Mouse (Mus musculus) embryo, embryonic 10 days (tissue): ENCODE data around the gene Dnmt3a.

Source experiments
- DNase-seq: peaks from one replicate; pipeline ENCODE4 v3.0.0-alpha.2; 2015; ENCODE audit warnings: low spot score

The Dnmt3a gene

DNA sequence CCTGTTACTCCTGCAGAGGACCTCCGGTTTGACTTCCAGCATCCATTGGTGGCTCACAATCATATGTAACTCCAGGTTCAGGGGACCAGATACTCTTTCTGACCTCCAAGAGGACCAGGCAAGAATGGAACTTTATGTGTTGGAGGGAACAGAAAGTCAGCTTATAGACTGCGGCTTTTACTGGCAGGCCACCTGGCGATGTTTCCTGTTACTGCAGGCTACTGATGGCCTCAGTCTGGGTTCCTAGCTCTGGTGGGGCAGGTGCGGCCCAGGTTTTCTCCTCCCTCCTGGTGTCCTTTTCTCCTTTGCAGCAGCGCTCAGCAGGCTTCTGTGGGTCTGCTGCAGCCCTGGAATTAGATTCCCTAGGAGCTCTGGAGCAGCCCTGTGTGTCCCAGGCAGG lies 46.7 kb downstream of the Dnmt3a start:
- no peak for DNase-seq

DNA sequence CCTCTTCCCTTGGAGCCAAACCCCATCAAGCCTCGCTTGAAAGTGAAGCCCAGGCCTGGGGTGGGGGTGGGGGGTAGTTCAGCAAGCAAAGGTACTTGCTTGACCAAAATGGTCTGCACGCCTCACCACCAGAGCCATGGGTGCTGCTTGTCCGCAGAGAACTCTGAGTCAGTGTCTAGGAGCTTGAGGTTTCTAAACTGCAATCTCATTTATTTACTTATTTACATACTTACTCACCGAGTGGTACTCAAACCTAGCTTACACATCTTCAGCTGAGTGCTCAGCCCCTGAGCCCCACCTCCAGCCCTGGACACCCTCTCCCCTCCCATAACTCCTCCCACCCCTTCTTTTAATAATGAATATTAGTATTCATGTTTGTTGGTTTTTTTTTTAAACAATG lies 48.6 kb downstream of the Dnmt3a start:
- DNase-seq: no peak

DNA sequence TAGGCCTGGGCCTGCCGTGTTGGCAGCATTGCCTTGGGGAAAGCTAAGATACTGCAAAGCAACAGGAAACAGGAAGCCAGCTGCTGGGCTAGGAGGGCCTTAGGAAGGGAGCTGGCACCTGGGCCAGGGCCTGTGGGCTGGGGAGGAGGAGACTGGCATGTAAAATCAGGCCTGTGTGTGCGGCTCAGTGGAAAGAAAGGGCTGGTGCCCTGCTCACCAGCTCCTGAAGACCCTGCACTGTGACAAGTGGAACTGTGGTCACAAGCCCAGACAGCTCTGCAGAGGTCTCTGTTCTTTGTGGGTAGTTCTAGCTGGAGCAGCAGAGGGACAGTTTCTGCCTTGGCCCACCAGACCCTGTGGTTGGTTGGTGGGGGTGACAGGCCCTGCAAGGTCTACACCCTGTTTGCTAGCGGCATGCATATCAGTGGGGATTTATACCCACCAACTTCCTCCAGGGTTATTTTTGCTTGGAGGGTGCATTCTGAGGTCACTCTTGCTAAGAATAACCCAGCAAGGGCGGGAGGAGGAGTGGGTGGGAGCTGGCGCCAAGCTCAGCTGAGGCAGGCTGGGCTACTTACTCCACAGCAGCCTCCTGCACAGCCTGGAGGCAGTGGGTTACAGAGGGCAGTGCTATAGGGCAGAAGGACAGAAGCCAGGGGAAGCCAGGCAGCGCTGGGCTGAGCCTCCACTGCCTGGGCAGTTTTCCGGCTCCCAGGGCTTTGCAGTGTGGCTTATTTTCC lies 50.1 kb downstream of the Dnmt3a start:
- DNase-seq: no peak

DNA sequence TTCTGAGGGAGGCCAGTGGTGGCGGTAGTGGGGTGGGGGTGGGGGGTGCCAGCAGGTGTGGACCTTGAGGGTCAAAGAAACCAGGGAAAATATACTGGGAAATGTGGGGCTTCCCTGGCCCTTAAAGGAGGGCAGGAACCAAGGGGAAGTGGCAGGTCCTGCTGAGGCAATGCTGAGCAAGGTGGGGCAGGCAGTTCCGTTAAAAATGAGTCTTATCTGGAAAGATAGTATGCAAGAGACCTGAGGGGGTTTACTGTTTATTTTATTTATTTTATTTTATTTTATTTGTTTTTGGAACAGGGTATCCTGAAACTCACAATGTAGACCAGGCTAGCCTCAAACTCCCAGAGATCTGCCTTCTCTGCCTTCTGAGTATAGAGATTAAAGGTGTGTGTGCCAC lies 50.9 kb downstream of the Dnmt3a start:
- DNase-seq: no peak

DNA sequence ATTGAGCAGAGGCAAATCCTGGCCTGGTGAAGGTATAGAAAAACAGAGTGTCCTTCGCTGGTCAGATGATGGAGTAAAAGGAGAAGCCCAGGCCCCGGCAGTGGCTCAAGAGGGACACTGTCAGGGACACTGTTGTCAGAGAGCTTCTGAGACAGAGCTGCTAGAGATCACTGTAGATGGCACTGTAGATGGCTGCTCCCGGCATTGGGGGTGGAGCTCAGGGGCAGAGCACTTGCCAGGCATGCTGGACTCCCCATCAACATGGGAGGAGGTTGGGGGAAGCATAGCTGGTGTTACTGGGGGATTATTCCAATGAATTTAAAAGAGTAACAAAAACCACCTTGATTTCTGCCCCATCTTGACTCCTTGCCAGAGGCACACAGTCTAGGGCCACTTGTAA lies 51.4 kb downstream of the Dnmt3a start:
- no peak for DNase-seq

DNA sequence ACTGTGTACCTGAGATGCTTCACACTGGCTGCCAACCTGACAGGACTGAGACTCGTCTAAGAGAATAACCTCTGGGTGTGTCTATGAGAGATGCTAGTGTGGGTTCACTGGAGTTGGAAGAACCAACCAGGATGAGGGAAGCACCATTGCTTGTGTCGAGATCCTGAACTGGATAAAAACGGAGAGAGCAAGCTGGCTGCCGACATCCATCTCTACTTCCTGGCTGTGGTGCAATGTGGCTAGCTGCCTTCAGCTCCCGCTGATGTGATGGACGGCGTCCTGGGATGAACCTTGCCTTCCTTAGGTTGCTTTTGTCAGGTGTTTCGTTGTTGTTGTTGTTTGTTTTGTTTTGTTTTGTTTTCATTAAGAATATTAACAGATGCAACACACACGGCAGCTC lies 52.0 kb downstream of the Dnmt3a start:
- DNase-seq: no peak

DNA sequence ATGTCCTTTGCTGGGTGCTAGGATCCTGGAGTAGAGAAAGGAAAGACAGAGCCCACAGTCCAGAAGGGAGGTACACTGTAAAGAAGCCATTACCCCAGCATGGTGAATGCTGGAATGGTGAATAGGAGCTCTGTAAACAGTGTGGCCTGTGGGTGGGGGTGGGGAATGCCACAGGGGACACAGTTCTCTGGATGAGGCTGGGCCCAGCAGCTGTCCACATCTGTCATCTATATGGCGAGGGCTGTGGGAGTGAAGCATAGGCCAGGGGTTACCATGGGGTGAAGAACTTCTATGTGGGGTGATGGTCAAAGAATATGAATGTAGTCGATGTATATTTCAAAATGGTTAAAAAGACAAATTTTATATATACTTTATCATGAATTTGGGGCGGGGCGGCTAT lies 52.9 kb downstream of the Dnmt3a start:
- DNase-seq: no peak

DNA sequence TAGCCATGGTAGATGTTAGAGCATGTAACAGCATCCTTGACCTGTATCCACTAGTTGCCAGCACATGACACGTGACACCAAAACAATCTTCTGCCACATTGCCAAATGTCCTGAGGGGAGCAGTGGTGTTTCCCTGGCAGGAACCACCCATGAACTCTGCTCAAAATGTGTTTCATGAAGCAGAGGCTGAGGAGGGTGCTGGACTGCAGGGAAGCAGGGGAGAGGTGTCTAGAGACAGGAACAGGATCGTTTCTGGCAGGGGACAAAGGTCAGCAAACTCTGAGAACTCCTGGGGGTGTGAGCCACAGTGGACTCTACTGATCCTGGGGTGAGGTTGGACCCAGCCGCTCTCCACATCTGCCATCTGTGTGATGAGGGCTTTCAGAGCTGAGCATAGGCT lies 53.7 kb downstream of the Dnmt3a start:
- DNase-seq: no peak

DNA sequence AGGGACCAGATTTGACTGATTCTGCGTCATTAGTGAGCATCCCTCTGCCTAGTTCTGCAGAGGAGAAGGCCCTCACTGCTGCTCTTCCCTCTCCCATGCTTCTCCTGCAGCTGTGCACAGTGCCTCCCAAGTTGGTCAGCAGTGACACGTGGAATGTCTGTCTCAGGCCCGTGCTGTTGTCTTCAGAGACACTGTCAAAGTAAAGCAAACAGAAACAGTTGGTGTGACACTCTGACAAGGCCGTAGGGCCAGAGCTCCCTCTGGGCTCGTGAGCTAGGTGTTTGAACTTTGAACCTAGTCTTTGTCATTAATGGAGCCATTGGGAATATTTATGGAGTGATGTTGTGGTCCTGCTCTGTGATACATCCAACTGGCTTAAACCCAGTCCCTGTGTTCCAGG lies 54.2 kb downstream of the Dnmt3a start:
- DNase-seq: no peak

DNA sequence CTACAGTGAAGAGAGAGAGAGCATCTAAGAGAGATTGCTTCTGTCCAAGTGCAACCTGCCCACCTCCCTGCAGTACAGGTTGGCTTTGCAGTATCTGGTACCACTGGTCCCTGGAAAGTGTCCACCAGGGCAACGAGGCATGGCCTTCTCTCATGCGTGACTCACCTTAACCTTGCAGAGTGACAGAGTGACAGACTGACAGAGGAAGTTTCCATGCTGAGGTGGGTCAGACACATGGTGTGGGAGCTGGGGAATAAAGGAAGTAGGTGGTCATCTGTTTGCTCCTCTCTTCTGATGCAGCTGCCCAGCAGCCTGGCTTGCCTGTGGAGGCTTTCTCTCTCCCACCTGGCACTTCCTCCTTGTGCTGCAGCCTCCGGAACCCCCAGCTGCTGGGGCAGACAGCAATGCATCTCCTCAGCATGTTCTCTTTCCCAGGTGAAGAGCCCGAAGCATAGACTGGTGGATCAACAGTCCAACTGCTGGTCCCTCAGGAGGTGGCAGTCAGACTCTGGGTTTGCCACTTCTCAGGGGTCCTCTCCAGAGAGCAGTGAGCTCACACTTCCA lies 55.9 kb downstream of the Dnmt3a start:
- DNase-seq: no peak

DNA sequence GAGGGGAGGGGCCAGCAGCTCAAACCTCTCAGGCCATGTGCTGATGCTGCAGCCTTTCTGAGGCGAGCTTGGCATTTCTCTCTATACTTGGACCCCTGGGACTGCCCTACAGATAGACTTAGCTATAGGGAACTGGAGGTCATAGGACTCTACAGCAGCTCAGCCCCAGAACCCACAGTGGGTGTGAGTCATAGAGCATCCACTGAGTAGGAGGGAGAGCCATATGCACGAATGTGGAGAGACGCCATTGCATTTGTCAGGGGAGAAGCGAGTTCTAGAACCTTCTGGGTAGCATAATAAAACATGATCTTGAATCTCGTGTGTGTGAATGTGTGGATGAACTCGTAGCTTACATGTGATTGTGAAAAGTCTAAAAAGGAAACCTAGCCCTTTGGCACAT lies 56.4 kb downstream of the Dnmt3a start:
- no peak for DNase-seq

DNA sequence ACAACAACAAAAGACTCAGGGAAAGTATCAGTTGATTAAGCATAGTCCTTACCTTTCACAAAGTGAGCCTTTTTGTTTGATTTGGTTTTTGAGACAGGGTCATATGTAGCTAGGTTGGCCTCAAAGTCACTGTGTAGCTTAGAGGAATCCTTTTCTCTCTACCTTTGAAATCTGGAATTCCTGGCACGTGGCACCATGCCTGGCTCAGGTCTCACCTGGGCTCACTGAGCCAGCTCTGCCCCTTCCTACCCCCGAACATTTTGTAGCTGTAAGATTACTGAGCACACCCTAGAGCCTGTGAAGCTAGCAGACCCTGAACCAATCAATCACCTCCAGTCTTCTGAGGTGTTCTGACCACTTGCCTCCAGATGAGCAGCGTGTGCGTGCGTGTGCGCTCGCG lies 58.4 kb downstream of the Dnmt3a start:
- no peak for DNase-seq

DNA sequence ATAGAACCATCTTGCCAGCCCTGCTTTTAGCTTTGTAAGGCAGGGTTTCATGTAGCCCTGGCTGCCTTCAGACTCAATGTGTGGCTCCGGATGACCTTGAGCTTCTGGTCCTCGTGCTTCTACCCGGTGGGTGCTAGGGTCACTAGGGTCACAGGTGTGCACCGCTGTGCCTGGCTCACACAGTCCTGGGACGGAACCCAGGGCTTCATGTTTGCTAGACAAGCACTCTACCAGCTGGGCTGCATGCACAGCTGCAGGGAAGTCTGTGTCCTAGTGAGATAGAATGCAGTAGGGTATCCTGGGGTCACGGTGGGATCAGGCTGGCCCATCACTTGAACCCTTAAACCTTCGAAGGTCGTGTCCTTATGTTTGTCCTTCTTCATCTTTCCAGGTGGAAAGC lies 59.8 kb downstream of the Dnmt3a start:
- no peak for DNase-seq

DNA sequence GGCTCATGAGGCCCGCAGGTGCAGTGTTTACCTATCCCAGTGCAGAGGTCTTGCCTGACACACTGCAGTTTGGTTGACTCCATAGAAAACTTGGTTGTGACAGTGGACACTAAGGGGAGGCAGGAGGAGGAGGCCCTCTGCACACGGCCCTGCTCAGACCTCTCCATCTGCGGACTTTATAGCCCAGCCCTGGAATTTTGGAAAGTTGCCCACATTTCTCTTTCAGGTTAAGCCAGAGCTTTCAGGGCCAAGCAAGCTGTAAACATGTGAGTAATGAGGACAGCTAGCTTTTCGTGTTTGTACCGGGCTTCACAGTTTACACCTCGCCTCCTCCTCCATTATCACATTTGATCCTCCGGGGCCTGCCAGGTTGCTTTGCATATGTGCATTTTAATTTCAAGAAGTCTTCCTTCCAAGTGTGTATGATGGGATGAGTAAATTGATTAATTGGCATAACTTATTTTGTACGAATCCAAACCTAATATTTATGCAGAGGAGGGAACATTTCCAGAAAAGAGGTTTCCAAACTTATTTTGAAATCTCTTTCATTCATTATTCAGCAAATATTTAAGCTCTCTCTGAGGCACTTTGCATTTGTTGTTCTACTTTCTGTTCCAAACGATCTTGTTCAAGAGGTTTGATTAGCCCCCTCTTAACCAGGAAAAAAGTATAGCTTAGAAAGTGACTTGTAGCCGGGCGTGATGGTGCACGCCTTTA lies 61.0 kb downstream of the Dnmt3a start:
- no peak for DNase-seq

DNA sequence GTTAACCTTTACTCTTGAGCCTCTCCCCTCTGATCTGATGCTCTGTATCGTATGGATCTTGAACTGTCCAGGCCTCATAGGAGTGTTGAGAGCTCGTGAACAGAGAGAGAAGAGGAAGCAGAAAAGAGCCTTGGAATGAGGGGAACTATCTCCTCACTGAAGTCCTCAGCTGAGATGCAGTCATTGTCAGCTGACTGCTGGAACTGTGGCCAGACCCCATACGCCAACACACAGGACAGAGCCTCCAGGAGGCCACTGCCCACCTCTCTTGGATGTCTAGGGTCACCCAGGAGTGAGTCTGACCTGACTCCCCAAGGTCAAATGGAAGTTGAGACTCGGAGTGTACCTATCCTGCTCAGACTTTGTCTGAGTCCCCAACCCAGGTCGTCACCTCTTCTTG lies 62.3 kb downstream of the Dnmt3a start:
- no peak for DNase-seq

DNA sequence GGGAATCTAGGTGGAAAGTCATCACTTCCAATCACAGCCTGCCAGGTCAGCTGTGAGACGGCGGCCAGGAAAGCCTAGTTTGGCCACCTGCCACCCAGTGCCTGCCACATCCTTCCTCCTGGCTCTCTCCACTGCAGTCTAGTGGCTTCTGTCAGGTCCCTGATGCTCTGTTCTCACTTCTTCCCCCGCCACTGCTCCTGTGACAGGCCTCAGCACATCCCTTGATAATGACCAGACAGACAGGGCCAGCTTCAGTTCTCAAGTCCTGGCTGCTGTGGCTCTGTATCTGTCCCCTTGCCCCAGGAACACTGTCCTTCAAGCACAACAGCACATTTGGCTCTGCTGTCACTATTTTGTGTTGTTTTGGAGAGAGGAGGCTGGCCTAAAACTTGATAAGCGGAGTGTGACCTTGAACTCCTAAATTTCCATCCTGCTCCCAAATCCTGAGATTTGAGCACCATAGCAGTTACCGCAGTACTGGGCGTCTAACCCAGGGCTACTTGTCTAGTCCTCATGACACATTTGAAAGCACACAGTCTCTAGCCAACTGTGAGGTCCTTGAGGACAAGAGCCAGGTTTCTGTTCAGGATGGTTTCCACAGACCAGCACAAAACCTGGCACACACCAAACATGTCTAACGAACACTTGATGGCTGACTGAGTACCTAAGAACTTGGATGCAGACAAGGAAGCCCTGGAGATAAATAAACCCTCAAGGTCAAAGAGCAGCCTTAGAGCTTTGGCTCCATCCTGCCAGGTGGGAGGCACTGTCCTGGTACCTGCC lies 63.1 kb downstream of the Dnmt3a start:
- no peak for DNase-seq

DNA sequence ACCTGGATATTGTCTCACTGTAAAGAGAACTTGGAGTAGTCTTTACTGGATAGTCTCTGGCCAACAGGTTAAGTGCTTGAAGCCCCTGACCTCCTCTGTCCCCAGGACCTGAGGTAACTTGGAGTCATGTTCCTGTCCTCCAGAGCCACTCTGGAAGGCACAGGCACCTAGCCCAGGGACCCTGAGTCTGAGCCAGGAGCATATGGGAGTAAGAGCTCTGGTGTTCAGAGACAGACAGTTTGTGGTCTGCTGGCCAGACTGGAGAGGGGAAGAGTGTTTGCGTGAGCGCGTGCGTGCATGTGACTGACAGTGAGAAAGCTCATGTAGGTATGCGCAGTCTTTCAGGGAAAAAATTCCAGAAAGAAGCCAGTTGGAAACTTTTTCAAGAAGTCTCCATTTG lies 64.2 kb downstream of the Dnmt3a start:
- no peak for DNase-seq

DNA sequence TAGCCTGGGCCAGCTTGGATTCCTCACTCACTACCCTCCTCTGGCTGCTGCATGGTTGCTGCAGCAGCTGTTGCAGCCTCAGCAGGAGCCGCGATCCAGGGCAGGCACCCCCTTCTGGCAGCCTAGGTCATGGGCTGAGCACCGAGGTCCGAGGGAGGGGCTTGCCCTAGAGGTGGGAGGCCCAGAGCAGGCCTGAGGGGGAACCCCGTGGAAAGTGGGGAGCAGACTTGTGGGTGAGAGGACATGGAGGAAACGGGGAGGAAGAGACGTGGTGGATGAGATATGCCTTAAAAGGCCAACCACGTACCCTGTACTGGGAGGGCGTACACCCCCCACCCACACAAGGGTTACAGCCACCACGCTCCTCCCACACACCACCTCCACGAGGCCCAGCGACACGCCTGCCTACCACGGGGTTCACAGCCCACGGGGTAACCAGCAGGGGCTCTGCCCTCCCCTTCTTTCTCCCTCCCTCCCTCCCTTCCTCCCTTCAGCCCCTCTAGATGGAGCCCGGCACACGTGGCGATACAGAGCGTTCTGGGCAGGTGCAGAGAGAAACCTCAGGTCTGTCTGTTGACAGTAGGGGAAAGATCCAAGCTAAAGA lies 65.2 kb downstream of the Dnmt3a start:
- DNase-seq: peak; percentile 75

DNA sequence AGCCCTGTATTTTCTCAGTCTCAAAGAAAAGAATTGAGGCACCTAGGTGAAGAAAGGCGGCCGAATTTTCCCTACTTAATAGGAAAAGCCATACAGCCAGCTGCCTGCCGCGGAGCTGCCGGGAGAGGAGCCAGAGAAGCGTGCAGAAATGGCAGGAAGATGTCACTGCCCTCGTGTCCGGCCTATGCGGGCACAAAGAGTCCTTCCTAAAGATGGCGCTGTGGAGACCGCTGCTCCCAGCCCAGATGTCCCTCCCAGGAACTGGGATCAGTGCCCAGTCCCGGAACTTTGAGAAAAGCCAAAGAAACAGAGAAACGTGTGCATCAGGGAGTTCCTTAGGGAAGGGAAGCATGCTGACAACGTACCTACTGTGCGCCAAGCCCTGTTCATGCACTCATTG lies 65.8 kb downstream of the Dnmt3a start:
- peak; percentile 80 for DNase-seq

DNA sequence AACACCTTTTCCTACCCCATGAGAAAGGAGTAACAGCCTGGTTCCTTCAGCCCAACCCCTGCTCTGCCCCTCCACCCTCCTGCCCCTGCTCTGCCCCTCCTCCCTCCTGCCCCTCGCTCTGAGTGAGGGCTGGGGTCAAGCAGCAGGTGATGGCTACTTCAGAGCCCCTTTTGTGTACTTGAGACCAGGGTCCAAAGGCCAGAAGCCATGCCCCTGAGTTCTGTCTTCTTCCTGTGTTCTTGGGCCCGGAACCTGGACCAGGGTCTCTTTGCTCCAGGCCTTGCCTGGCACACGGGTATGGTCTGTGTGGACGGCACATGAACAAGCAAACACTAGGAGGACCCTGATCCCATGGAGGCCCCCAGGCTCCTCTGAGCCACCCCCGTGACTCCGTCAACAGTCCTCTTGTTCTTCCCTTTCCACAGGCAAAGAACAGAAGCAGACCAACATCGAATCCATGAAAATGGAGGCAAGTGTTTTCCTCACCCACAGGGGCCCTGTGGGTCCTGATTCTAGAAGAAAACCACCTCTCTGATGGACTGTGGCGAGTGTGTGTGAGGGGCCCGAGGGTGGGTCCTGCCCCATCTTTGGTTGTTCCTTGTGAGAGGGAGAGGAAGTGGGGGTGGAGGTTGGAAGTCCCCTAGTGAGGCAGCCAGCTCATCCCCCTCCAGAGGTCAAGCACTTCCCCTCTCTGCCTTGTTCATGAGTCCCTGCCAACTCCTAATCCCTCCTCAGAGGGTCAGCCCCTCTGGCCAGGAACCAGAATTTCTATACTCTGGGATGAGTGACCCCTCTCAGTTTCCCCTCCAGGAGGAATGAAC lies 66.8 kb downstream of the Dnmt3a start:
- DNase-seq: no peak

DNA sequence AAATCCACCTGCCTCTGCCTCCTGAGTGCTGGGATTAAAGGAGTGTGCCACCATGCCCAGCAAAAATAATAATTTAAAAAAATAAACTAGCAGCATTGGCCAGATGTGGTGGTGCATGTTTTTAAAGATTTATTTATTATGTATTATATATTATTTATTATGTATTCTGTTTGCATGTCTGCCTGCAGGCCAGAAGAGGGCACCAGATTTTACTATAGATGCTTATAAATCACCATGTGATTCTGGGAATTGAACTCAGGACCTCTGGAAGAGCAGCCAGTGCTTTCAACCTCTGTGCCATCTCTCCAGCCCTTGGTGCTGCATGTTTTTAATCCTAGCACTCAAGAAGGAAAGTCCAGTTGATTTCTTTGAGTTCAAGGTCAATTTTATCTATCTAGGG lies 69.7 kb downstream of the Dnmt3a start:
- DNase-seq: no peak

DNA sequence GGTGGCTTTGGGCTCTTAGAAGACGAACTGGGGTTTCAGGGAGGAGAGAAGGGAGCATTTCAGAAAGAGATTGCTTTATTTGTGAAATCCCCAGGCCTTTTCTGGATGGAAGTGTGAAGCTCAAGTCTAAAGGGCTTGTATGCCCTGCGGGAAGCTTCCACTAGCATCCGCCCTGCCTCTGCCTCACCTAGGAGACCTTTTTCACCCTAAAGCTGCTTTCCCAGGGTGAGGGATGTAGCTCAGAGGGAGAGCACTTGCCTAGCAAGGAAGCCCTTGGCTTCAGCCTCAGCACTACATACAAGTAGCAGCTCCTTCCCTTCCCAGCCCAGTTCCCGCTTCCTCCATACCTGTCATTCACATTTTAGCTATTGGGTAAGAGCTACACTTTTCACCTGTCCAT lies 71.6 kb downstream of the Dnmt3a start:
- no peak for DNase-seq
